Mouse (Mus musculus) myocyte (in vitro differentiated cells): ENCODE measurements around the gene Pnkp.

Source experiments
- POLR2A ChIP-seq: IDR thresholded peaks from one replicate; pipeline ENCODE4 v1.6.1; 2011; ENCODE audit warnings: low read depth, mild to moderate bottlenecking, control low read depth, moderate library complexity; ENCODE audit not compliant: insufficient read length
- POLR2AphosphoS2 ChIP-seq: IDR thresholded peaks from one replicate; pipeline ENCODE4 v1.6.1; 2011; ENCODE audit warnings: low read depth, control low read depth; ENCODE audit not compliant: insufficient read length

- TF ChIP-seq POLR2A: no peak
- peak; percentile 22 for TF ChIP-seq POLR2AphosphoS2
Measured at GRCm38 (mm10) chr7:44861429-44861816, 4.5 kb downstream of the Pnkp start.
